Comparison of ENCODE assay signal across 12 mouse cellular contexts in genomic region chr2:118087044-118087726, GRCm38 (mm10).
"Had no signal": no experiment of that assay in that cellular context is flagged by ENCODE, and none has a peak within 500 bp of the region (broad histone marks: within the 10 kb centered on the region; RNA-seq: fewer than 3 reads in every experiment).

No protein-coding gene starts in this region.

- ATAC-seq: intestine, embryonic 16.5 days; liver, embryonic 12.5 days; midbrain, embryonic 15.5 days had no signal

- H3K36me3 ChIP-seq: limb, embryonic 10.5 days; liver, embryonic 12.5 days; midbrain, embryonic 10.5 days; midbrain, embryonic 15.5 days; neural tube, embryonic 13.5 days had no signal

- H3K4me3 ChIP-seq: limb, embryonic 10.5 days; liver, embryonic 12.5 days; midbrain, embryonic 10.5 days; midbrain, embryonic 15.5 days; neural tube, embryonic 13.5 days had no signal

- H3K27ac ChIP-seq: limb, embryonic 10.5 days; liver, embryonic 12.5 days; midbrain, embryonic 10.5 days; midbrain, embryonic 15.5 days; neural tube, embryonic 13.5 days had no signal

- H3K9ac ChIP-seq: liver, embryonic 12.5 days; lung, embryonic 14.5 days; midbrain, embryonic 15.5 days; neural tube, embryonic 13.5 days had no signal

- H3K27me3 ChIP-seq: liver, embryonic 12.5 days; midbrain, embryonic 15.5 days; neural tube, embryonic 13.5 days had no signal

- DNase-seq: lung, embryonic 14.5 days; lung, postnatal 10 days; lung, postnatal 4 days; retina, postnatal 1 day; right cerebral cortex, postnatal 4 days; thymus, postnatal 36 days had no signal

- H3K9me3 ChIP-seq: limb, embryonic 10.5 days; liver, embryonic 12.5 days; midbrain, embryonic 10.5 days; midbrain, embryonic 15.5 days; neural tube, embryonic 13.5 days had no signal

- H3K4me2 ChIP-seq: liver, embryonic 12.5 days; lung, embryonic 14.5 days; midbrain, embryonic 15.5 days; neural tube, embryonic 13.5 days had no signal

- H3K4me1 ChIP-seq: limb, embryonic 10.5 days; liver, embryonic 12.5 days; midbrain, embryonic 10.5 days; midbrain, embryonic 15.5 days; neural tube, embryonic 13.5 days had no signal
